Mouse (Mus musculus): ENCODE data around the gene Lrrc14b. TPM values are rescaled to one million over a fixed set of nuclear protein-coding genes. Genes with fewer than 3 reads are reported as not detected.

The Lrrc14b gene
- not detected in 2 replicates for polyA plus RNA-seq (2015; fragmentation: Nextera tagmentation; extraction: Ambion mirVana)

GRCm38 (mm10) chr13:74363859-74364235 is at the start of gene Lrrc14b:
Gene Lrrc14b, minus strand, starts transcription at chr13:74364005.
- no peak within 1 kb of the TSS for H3K4me2 ChIP-seq (replicated peaks)
- ATAC-seq, result no peak
- H3K9ac ChIP-seq (replicated peaks), result no peak within 1 kb of the TSS
- no peaks in the 10 kb centered on the region for H3K9me3 ChIP-seq
- peaks cover 38% of the 10 kb centered on the region for H3K36me3 ChIP-seq
- H3K4me1 ChIP-seq (replicated peaks), result no peaks in the 10 kb centered on the region
- H3K27me3 ChIP-seq, result no peaks in the 10 kb centered on the region
- H3K27ac ChIP-seq, result no peak within 1 kb of the TSS
- 91% methylated on average over 8 of the region's 8 CpGs for WGBS
- no peak within 1 kb of the TSS for H3K4me3 ChIP-seq (replicated peaks)

GRCm38 (mm10) chr13:74399298-74399839 is 35.6 kb upstream of the Lrrc14b start, which contains the start of gene Ftl1-ps1:
Gene Ftl1-ps1, plus strand, starts transcription at chr13:74399694.
- Histone ChIP-seq H3K4me2 (replicated peaks) (0 out of 2 replicates have a peak within 1 kb of the TSS, but pooled peaks have one; percentile 17), H3K27me3 (no peaks in the 10 kb centered on the region), H3K4me3 (replicated peaks) (no peak within 1 kb of the TSS), H3K36me3 (no peaks in the 10 kb centered on the region), H3K4me1 (replicated peaks) (no peaks in the 10 kb centered on the region), H3K9ac (replicated peaks) (no peak within 1 kb of the TSS), H3K27ac (no peak within 1 kb of the TSS), H3K9me3 (no peaks in the 10 kb centered on the region)
- WGBS, result 10% methylated on average over 11 of the region's 11 CpGs
- no peak for ATAC-seq

GRCm38 (mm10) chr13:74391156-74391555 is 27.4 kb upstream of the Lrrc14b start:
- H3K27me3 ChIP-seq, result no peaks in the 10 kb centered on the region
- WGBS, result 77% methylated on average over 2 of the region's 2 CpGs
- H3K9ac ChIP-seq (replicated peaks), result no peak overlapping the region
- no peak overlapping the region for H3K4me2 ChIP-seq (replicated peaks)
- no peaks in the 10 kb centered on the region for H3K36me3 ChIP-seq
- H3K27ac ChIP-seq, result no peak overlapping the region
- H3K4me1 ChIP-seq (replicated peaks), result peaks cover 8% of the 10 kb centered on the region; the same call in 1 of the 2 replicates
- H3K4me3 ChIP-seq (replicated peaks), result no peak overlapping the region
- peak; percentile 35 for ATAC-seq
- H3K9me3 ChIP-seq, result no peaks in the 10 kb centered on the region

- under 1% methylated on average over 14 of the region's 14 CpGs for WGBS
- H3K27ac ChIP-seq, result no peak within 1 kb of the TSS
- peak within 1 kb of the TSS; percentile 67 for H3K9ac ChIP-seq (replicated peaks)
Measured at GRCm38 (mm10) chr13:74390371-74390990, 26.7 kb upstream of the Lrrc14b start, which contains the start of gene Zfp72. Gene Zfp72, minus strand, starts transcription at chr13:74390836.

GRCm38 (mm10) chr13:74389730-74390129 is 25.9 kb upstream of the Lrrc14b start:
- peak; percentile 16; the same call in 1 of the 2 replicates for ATAC-seq

More at GRCm38 (mm10) chr13:74390371-74390990, 26.7 kb upstream of the Lrrc14b start, which contains the start of gene Zfp72:
- ATAC-seq, result peak; percentile 93
- Histone ChIP-seq H3K4me3 (replicated peaks) (peak within 1 kb of the TSS; percentile 62), H3K36me3 (no peaks in the 10 kb centered on the region), H3K27me3 (no peaks in the 10 kb centered on the region), H3K4me2 (replicated peaks) (peak within 1 kb of the TSS; percentile 53), H3K9me3 (no peaks in the 10 kb centered on the region), H3K4me1 (replicated peaks) (peaks cover 8% of the 10 kb centered on the region; the same call in 1 of the 2 replicates)

GRCm38 (mm10) chr13:74382289-74382688 is 18.5 kb upstream of the Lrrc14b start:
- no peak overlapping the region for H3K9ac ChIP-seq (replicated peaks)
- H3K9me3 ChIP-seq, result no peaks in the 10 kb centered on the region
- H3K4me1 ChIP-seq (replicated peaks), result no peaks in the 10 kb centered on the region
- H3K36me3 ChIP-seq, result no peaks in the 10 kb centered on the region
- H3K4me3 ChIP-seq (replicated peaks), result no peak overlapping the region
- H3K4me2 ChIP-seq (replicated peaks), result no peak overlapping the region
- H3K27ac ChIP-seq, result no peak overlapping the region
- no peak for ATAC-seq
- 70% methylated on average over 3 of the region's 3 CpGs for WGBS
- no peaks in the 10 kb centered on the region for H3K27me3 ChIP-seq

More at GRCm38 (mm10) chr13:74389730-74390129, 25.9 kb upstream of the Lrrc14b start:
- WGBS, result 74% methylated on average over 6 of the region's 6 CpGs
- H3K9me3 ChIP-seq, result no peaks in the 10 kb centered on the region
- no peak overlapping the region for H3K27ac ChIP-seq
- H3K9ac ChIP-seq (replicated peaks), result no peak overlapping the region
- H3K4me2 ChIP-seq (replicated peaks), result peak overlapping the region; percentile 53
- no peaks in the 10 kb centered on the region for H3K36me3 ChIP-seq
- no peaks in the 10 kb centered on the region for H3K27me3 ChIP-seq
- H3K4me3 ChIP-seq (replicated peaks), result peak overlapping the region; percentile 62
- H3K4me1 ChIP-seq (replicated peaks), result peaks cover 8% of the 10 kb centered on the region; the same call in 1 of the 2 replicates

- 83% methylated on average over 10 of the region's 10 CpGs for WGBS
- no peaks in the 10 kb centered on the region for H3K27me3 ChIP-seq
- no peak overlapping the region for H3K4me2 ChIP-seq (replicated peaks)
Measured at GRCm38 (mm10) chr13:74381533-74382276, 17.9 kb upstream of the Lrrc14b start.

GRCm38 (mm10) chr13:74363176-74363858 is 488 bp downstream of the Lrrc14b start:
- Histone ChIP-seq H3K4me2 (replicated peaks) (no peak overlapping the region), H3K9ac (replicated peaks) (no peak overlapping the region), H3K4me1 (replicated peaks) (no peaks in the 10 kb centered on the region), H3K27ac (no peak overlapping the region), H3K36me3 (peaks cover 43% of the 10 kb centered on the region), H3K27me3 (no peaks in the 10 kb centered on the region), H3K4me3 (replicated peaks) (no peak overlapping the region), H3K9me3 (no peaks in the 10 kb centered on the region)
- 90% methylated on average over 13 of the region's 13 CpGs for WGBS
- no peak for ATAC-seq

More at GRCm38 (mm10) chr13:74381533-74382276, 17.9 kb upstream of the Lrrc14b start:
- no peak overlapping the region for H3K27ac ChIP-seq
- no peak overlapping the region for H3K9ac ChIP-seq (replicated peaks)
- ATAC-seq, result no peak
- H3K4me1 ChIP-seq (replicated peaks), result no peaks in the 10 kb centered on the region
- H3K4me3 ChIP-seq (replicated peaks), result no peak overlapping the region
- H3K9me3 ChIP-seq, result no peaks in the 10 kb centered on the region
- no peaks in the 10 kb centered on the region for H3K36me3 ChIP-seq

GRCm38 (mm10) chr13:74362218-74362617 is 1.6 kb downstream of the Lrrc14b start:
- Histone ChIP-seq H3K27ac (no peak overlapping the region), H3K9me3 (no peaks in the 10 kb centered on the region), H3K4me2 (replicated peaks) (no peak overlapping the region), H3K4me1 (replicated peaks) (no peaks in the 10 kb centered on the region), H3K4me3 (replicated peaks) (no peak overlapping the region), H3K9ac (replicated peaks) (no peak overlapping the region), H3K36me3 (peaks cover 48% of the 10 kb centered on the region), H3K27me3 (no peaks in the 10 kb centered on the region)
- no peak for ATAC-seq
- WGBS, result 78% methylated on average over 2 of the region's 2 CpGs

GRCm38 (mm10) chr13:74356491-74356890 is 7.3 kb downstream of the Lrrc14b start:
- 97% methylated on average over 13 of the region's 13 CpGs for WGBS
- peaks cover 56% of the 10 kb centered on the region for H3K36me3 ChIP-seq
- ATAC-seq, result no peak

GRCm38 (mm10) chr13:74350435-74350906 is 13.3 kb downstream of the Lrrc14b start:
- 1% methylated on average over 15 of the region's 15 CpGs for WGBS
- ATAC-seq, result no peak
- no peaks in the 10 kb centered on the region for H3K27me3 ChIP-seq
- H3K36me3 ChIP-seq, result peaks cover 10% of the 10 kb centered on the region
- peak overlapping the region; percentile 79 for H3K4me3 ChIP-seq (replicated peaks)
- peak overlapping the region; percentile 76 for H3K4me2 ChIP-seq (replicated peaks)
- no peaks in the 10 kb centered on the region for H3K9me3 ChIP-seq
- peaks cover 26% of the 10 kb centered on the region for H3K4me1 ChIP-seq (replicated peaks)
- peak overlapping the region; percentile 44 for H3K27ac ChIP-seq
- H3K9ac ChIP-seq (replicated peaks), result peak overlapping the region; percentile 73

More at GRCm38 (mm10) chr13:74356491-74356890, 7.3 kb downstream of the Lrrc14b start:
- no peak overlapping the region for H3K27ac ChIP-seq
- H3K4me3 ChIP-seq (replicated peaks), result no peak overlapping the region
- no peak overlapping the region for H3K4me2 ChIP-seq (replicated peaks)
- H3K9me3 ChIP-seq, result no peaks in the 10 kb centered on the region
- no peaks in the 10 kb centered on the region for H3K27me3 ChIP-seq
- no peak overlapping the region for H3K9ac ChIP-seq (replicated peaks)
- H3K4me1 ChIP-seq (replicated peaks), result 0 out of 2 replicates have a peak, but pooled peaks cover 3% of the 10 kb centered on the region
